Mouse (Mus musculus): ENCODE measurements around the gene Fmnl2. TPM values are rescaled to one million over a fixed set of nuclear protein-coding genes. Genes with fewer than 3 reads are reported as not detected.

Gene Fmnl2
- polyA plus RNA-seq, 1 experiment, result not detected

DNA sequence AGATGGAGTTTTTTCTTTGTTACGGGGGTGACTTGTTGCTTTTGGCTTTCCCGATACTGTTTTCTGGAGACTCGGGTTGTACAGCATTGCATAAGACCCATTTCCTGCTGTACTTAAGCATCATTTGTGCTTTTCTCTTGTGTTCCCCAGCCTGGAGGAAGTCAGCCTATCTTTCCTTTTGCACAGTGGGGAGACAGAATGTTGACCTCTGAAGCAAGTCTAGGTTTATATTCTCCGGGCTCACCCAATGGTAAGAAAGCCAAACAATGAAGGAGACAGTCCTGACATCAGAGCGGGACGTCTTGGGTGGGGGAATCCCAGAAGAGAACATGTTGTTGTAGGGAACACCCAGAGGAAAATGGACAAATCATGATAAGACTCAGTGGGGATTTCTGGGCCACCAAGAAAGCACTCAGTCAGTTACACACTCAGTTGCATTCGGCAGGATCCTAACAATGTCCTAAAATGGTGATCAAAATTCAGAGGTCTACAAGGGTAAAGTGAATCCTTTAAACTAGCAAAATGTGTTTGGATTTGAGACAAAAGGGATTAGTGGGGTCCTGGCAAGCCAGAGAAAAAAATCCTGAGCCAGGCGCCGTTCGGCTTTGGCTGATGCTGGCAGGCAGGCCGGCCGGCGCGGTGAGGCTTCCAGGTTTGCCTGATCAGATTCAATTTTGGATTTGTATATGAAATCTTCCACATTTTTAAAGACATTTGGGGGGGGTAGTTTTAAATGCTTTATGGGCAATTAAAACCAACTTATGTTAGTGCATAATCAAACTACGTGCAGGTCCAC, 140.5 kb downstream of the Fmnl2 start:
- TF ChIP-seq GATA1 (IDR thresholded peaks at IDR 0.05; ENCODE audit: low read length), result no peak

DNA sequence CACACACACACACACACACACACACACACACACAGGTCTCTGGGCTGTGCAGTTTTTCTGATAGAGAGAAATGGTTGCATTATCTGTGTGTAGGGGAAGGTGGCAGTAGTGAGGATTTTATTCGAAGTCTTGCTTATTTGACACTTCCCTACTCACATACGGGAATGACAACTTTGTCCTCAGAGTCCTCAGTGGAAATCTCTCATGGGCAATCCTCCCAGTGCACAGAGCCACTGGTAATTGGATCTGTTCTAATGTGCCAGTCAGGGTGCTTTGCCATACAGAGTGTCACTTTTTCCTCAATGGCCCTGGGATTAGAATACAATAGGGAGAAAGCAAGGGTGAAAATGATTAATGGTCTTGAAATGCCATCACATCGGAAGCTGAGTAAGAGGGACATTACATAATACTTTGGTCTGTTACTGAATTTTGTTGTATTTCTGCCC, 141.9 kb downstream of the Fmnl2 start:
- TF ChIP-seq GATA1 (IDR thresholded peaks at IDR 0.05; ENCODE audit: low read length), result no peak

DNA sequence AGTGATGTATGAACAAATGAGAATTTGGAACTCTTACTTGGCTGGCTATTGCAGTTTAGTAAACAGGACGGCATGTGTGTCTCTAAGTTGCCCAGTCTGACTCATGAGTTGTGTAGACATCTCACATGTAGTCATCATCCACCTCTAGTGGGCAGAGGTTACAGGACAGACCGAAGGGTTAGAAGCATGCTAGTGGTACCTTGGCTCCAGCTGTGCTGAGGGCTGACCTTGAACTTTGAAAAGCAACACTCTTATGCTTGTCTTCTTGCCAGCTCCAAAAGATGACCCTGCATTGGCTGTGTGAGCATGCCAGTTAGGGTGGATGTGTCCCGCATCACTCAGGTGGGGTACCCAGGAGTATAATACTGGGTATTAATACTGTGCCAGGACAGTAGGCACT, 142.8 kb downstream of the Fmnl2 start:
- TF ChIP-seq GATA1 (IDR thresholded peaks at IDR 0.05; ENCODE audit: low read length), result no peak

DNA sequence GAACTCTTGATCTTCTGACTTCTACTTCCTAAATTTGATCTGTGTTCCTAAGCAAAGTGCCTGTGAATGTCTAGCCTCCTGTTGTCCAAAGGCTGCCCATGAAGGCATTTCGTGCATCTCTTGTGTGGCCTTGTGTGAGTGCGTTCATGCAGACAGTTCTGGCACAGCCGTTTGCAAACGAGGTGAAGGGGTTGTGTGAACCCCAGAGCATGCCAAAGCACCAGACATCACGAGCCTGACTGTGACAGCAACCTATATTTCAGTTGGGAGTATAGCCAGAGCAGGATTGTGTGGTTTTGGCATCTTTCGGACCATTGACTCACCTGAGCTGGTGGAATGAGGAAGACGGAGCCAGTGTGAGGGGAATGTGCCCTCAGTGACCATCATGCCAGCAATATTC, 148.5 kb downstream of the Fmnl2 start:
- no peak for TF ChIP-seq GATA1 (IDR thresholded peaks at IDR 0.05; ENCODE audit: low read length)

DNA sequence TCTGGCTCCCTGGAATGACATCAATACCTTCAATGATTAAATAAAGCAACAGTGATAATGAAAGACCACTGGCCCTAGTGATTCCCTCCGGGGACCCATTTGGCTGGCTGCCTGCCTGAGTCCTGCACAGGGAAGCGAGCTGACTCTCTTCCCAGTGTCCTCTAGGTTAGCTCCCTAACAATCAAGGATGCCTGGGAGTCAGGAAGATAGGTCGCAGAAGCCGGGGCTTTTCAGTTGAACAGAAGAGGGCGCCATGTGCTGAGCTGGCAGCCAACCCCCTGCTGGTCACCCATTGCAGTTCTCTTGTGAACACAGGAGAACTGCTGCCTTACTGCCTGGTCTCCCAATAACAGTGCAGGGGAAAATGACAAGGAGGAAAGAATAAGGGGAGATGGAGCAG, 149.5 kb downstream of the Fmnl2 start:
- TF ChIP-seq GATA1 (IDR thresholded peaks at IDR 0.05; ENCODE audit: low read length), result no peak

DNA sequence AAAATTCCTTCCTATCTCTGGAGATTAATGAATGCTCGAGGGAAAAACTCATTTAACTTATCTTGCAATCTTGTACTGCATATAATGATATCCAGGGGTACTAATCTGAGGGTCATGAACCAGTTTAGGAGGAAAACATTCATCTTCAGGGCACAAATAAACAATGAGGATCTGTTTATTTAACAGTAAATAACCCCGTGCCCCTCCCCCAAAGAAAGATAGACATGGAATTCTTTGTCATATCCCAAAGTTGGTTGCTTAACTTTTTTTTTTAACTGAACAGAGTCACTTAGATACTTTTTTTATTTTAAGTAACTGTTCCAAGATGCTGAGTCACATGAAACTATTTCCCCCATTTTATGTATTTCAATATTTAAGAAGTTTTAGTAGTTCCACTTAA, 155.4 kb downstream of the Fmnl2 start:
- no peak for TF ChIP-seq GATA1 (IDR thresholded peaks at IDR 0.05; ENCODE audit: low read length)

DNA sequence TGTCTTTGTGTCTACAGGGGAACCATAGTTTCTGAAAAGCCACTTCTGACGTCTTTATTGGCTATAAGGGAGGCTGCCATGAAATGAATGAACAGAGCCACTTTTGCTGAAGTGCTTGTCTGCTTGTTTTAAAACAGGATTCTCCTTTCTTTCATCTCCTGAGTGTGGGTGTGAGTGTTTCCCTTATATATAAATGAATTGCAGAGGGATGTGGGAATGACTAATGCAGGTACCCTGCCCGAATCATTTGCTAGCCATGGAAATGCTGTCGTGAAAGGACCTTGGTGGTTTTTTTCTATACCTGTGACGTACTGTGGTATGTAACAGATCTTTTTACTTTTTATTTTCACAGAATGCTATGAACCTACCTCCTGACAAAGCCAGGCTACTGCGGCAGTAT, 156.8 kb downstream of the Fmnl2 start:
- no peak for TF ChIP-seq GATA1 (IDR thresholded peaks at IDR 0.05; ENCODE audit: low read length)

DNA sequence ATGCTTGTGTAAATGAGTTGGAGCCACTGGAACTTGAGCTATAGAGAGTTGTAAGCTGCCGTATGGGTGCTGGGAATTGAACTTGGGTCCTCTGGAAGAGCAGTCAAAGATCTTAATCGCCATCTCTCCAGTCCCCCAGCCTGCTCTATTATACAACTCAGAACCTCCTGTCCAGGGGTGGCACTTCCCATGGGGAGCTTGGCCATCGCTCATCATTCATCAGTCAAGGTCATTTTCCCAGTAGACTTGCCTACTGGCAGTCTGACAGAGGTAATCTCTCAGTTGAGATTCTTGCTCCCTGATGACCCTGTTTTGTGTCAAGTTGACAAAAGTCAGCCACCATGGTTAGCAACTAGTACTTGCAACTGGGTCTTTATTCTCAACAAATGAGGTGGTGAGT, 165.3 kb downstream of the Fmnl2 start:
- no peak for TF ChIP-seq GATA1 (IDR thresholded peaks at IDR 0.05; ENCODE audit: low read length)

DNA sequence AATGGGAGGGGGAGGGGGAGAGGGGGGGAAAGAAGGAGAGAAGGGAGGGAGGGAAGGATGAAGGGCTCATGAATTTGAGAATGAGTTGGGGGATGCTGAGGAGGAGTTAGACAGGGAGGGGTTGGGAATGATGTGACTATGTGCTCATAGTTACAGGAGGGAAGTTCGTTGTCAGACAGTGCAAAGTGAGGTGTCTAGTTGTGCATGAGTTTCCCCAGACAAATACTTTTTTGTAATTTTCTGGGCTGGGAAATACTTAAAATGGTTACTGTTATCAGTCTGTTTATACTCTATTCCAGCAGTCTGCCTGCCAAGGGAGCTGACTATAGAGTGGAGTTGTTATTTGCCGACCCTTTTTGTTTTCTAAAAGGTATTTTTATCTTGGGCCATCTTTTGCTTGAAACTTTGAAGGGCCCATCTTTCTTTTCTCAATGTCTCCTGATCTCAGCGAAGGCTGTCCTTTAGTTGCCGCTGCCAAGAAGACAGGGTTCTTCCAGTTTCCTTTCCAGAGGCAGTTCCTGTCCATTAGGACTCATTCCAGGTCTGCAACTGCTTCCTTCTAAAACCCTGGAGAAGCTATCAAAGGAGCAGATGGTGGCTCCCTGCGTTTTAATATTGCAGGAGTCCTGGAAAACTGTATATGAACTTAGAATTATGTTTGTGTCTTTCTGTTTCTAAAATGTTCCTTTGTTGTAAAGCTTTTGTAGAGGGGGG, 168.6 kb downstream of the Fmnl2 start:
- no peak for TF ChIP-seq GATA1 (IDR thresholded peaks at IDR 0.05; ENCODE audit: low read length)

DNA sequence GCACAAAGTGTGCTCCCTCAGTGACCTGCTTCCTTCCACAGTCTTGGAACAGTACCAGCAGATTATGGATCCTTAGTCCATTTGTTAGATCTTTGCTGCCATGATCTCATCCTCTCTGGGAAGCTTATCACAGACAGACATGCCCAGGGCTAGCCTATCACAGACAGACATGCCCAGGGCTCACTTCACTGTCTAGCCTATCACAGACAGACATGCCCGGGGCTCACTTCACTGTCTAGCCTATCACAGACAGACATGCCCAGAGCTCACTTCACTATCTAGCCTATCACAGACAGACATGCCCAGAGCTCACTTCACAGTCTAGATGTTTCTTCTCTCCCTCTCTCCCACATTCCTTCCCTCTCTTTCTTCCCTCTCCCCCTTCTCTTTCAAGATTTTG, 171.2 kb downstream of the Fmnl2 start:
- no peak for TF ChIP-seq GATA1 (IDR thresholded peaks at IDR 0.05; ENCODE audit: low read length)

DNA sequence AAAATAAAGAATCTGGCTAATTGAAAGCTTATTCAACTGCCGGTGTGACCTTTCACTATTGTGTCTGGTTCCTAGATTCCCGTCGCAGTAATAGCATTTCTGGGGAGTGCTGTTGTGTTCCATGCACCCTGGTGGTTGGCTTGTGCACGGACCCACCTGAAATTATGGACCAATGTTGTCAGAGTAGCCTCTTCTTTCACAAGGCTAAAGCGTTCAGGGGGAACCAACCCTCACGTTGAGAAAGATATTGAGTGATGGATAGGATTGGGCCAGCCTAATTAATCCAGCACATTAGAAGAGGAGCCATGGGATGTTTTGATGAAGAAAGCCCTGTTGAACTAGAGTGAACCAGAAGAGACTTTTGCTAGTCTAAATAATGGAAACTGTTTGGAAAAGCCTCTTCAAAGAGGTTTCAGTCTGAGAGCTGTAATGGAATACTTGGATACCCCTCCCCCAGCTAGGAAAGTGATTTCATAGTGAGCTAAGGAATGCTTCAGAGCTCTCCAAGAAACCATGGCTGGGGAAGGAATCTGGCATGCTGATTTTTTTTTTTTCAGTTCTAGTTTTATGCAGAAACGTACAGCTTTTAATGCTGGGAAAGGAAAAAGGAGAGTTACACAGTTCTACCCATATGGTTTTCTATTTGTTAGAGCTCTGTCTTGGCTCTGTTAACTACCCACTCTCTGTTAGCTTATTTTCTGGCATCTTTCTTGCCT, 172.2 kb downstream of the Fmnl2 start:
- no peak for TF ChIP-seq GATA1 (IDR thresholded peaks at IDR 0.05; ENCODE audit: low read length)

DNA sequence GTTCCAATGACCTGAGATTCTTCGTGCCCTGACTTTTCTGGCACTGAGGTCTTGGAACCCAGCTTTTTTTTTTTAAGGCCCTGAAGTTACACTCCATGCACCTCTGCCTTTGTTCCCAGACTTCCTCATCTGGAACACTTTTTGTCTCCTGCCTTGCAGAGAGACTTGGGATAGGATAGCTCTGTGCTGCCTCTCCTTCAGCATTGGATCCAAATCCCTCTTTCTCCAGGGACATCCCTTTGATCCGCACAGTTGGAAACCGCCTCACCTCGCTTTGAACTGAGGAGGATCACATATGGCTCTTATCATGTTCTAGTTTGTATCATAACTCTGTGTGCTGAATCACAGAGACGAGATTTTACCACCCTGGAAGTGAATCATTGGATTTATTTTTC, 172.8 kb downstream of the Fmnl2 start:
- no peak for TF ChIP-seq GATA1 (IDR thresholded peaks at IDR 0.05; ENCODE audit: low read length)

DNA sequence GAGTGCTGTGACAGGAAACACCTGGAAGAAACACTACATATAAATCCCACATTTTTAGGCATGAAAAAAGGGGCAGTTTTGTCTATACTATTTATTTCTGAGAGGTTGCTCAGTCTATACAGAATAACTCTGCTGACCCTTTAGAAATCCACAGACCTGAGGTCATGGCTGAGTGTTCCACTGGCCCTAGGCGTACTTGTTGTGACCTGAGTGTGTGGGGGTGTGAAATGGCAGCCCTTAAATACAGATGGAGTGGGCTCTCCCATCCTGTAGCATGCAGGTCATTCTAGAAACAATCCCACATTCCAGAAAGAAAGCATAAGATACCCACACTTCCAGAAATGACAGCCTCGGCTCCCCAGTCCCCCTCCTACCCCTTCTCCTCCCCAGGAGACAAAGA, 180.6 kb downstream of the Fmnl2 start:
- no peak for TF ChIP-seq GATA1 (IDR thresholded peaks at IDR 0.05; ENCODE audit: low read length)

DNA sequence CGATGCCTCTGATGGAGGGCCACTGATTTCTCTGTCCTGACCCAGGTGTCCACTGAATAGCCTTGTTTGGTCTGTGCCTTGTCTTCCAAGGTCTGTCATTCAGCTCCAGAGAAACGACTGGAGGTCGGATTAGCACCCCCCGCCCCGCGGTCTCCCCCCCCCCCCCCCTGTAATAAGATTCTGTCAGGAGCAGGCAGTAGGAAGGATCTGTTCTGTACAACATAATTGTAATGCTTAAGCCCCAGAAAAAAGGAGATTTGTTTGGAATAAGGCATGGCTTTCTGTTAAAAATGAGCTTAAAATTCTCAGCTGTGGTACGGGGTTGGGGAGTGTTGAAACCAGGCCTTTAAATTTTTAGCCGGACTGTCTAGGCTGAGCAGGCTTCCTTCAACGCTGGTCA, 181.1 kb downstream of the Fmnl2 start:
- no peak for TF ChIP-seq GATA1 (IDR thresholded peaks at IDR 0.05; ENCODE audit: low read length)

DNA sequence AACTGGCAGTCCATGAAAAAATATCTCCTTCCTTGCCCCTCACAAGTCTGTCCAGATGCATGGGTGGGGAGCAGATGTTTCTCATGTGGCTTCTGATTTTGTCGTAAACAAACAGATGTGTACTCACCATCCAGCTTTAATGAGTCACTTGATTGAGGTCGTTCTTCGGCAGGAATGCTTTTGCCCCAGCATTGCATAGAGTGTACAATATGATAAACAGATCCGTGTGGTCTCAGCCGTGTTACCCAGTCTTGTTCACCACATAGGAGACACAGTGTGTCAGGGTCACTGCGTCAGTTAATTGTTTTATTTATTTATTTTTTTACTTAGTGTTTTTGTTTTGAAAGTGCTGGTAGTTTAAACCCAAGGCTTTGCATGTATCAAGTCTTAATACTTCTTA, 189.4 kb downstream of the Fmnl2 start:
- no peak for TF ChIP-seq GATA1 (IDR thresholded peaks at IDR 0.05; ENCODE audit: low read length)

DNA sequence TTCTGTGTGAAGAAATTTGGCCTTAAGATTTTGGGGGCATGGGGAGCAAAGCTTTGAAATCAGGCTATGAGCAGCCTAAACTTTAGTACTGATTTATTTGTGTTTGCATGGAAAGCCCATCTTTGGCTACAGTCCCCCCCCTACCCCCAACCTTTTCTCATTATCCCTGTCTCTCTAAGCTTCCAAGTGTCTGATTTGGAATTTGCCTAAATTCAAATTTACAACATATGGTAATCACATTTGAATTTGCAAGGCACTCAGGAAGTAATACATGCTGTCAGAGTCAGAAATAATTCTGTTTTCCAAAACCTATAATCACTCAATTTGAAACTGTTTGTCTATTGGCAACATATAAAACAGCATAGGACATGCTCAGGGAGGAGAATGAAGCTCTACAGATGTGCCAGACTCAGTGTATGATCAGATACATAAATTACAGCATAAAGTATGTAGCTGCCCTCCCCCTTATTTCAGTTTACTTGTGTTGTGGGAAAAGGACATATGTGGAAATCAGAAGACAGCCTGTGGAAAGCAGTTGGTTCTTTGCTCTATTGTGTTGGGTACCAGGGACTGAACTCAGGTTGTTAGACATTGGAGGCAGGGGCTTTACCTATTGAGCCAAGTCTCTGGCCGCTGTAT, 190.2 kb downstream of the Fmnl2 start:
- TF ChIP-seq GATA1 (IDR thresholded peaks at IDR 0.05; ENCODE audit: low read length), result no peak
